Mouse (Mus musculus): Measurements from ENCODE around the gene AU040320.

AU040320 gene

DNA sequence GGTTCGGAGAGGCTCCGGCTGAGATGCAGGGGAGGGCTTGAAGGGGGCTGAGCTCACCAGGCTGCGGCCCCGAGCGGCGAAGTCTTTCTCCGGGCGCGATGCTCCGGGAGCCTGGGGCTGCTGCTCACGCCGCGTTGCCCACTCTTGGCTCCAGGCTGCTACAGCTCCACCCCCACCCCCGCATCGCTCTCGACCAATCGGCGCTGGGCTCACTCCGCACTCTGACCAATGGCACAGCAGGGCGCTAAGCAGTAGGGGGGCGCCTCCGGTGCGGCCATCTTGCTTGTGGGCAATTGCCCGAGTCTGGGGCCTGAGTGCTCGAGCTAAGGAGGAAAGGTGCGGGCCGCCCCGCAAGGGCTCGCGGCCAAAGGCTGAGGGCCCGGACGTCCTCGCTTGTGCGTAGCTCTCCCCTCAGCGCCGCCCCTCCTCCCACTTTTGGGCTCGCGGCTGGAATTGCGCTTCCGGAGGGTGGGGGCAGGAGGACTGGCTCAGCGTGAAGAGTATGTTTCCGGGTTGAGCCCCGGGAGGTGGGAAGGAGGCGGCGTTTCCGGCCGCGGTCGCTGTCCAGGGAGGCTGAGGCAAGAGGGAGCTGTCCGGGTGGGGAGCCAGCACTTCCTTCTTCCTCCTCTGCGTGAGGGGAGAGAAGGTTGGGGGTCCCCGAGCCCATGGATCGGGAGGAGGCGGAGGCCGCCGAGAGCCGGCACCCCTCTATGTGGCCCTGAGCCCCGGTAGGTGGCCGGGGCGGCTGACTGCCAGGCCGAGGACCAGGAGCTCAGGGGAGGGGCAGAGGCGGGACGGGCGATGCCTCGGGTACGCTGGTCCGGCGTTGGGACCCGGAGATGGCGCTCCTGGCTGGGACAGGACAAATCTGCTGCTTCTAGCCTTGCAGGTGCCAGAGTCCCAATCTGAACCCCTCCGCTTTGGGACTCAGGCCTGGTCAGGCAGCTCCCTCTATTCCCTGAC, at the start of gene AU040320, which contains the start of gene Ncdn:
TSS of gene AU040320 (plus strand) at position 277 of the 963 bp plus-strand sequence.
TSS of gene Ncdn (minus strand) at position 171 of the 963 bp plus-strand sequence.
- peak; percentile 94 to 97 for DNase-seq (ENCODE audit: low spot score in 2 of 2)

- no peak for DNase-seq (ENCODE audit: low spot score in 2 of 2)
Observed at GRCm38 (mm10) chr4:126706630-126707438, 46.5 kb upstream of the AU040320 start.

GRCm38 (mm10) chr4:126707439-126707826, 45.9 kb upstream of the AU040320 start:
- no peak for DNase-seq (ENCODE audit: low spot score in 2 of 2)

DNA sequence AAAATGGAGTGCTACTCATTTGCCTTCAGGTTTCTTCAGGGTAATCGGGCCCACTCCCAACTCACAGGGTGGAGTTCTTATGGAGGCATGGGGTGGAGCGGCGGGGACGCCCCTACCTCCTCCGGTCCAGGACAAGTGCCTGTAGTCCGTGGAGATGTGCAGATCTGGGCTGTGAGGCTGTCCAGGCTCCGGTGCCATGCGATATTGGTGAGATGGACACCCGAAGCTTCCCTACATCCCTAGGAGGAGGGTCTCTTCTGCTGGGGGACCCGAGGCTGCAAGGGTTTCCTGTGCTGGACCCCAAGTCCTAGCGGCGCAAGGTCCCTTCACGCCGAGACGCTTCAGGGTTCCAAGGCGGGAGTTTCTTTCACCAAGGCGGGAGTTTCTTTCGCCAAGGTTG, 21.2 kb upstream of the AU040320 start:
- DNase-seq (ENCODE audit: low spot score in 2 of 2), result no peak

GRCm38 (mm10) chr4:126732531-126733380, 20.6 kb upstream of the AU040320 start:
- no peak for DNase-seq (ENCODE audit: low spot score in 2 of 2)

DNA sequence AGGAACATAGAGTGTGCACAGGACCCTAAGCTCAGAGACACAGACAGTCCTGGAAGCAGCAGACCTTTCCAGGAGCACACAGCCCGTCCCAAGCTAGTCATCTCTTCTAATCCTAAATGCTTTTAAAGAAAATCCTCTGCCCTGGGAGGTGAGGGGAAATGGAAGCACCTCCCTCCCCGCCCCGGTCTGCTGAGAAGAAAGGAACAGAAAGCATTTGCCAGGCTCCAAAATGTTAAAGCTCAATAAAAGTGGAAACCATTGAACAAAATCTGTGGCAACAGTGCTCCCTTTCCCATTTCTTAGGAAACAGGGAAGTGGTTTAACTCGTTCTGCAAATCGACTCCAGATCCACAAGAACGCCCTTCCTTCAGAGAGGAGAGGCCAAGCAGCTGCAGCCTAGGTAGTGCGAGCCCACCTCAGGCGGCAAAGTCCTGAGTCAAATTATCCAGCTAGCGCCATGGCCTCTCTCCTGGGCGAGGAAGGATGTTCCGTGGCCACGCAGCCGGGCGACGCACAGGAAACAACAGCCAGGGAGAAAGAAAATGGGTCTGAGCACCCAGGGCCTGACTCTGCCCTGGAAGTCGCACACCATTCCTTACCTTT, 19.2 kb upstream of the AU040320 start:
- DNase-seq (ENCODE audit: low spot score in 2 of 2), result no peak

- no peak for DNase-seq (ENCODE audit: low spot score in 2 of 2)
Observed at GRCm38 (mm10) chr4:126734700-126735381, 18.5 kb upstream of the AU040320 start.

DNA sequence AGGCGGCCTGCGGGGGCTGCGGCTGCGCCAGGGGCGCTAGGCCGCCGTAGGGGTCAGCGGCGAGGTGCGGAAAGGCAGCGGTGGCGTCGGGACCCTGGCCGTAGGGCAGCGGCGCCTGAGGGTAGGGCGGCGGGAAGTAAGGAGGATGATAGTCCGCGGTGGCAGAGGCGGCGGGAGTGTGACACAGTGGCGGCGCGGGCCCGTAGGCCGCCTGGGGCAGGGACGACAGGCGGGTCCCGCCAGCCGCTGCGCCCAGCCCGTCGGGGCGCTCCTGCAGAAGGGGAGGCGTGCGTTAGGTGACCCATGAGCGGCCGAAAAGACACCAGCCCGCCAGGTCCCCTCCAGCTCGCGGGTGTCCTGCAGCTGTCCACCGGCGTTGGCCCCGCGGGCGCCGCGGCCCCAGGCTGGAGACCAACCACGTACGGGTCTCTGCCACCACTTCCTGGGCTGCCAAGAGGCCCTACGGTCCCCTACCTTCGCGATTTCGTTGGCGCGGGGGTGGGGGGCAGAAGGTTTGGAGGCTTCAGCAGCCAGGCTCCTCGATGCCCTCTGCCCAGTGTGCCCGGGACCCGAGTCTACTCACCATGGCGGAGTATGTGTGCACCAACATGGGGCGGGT, 17.9 kb upstream of the AU040320 start:
- DNase-seq (ENCODE audit: low spot score in 2 of 2), result no peak

GRCm38 (mm10) chr4:126736001-126736414, 17.3 kb upstream of the AU040320 start, which contains the start of gene Tfap2e:
Gene Tfap2e (minus strand): TSS chr4:126736240.
- no peak for DNase-seq (ENCODE audit: low spot score in 2 of 2)

DNA sequence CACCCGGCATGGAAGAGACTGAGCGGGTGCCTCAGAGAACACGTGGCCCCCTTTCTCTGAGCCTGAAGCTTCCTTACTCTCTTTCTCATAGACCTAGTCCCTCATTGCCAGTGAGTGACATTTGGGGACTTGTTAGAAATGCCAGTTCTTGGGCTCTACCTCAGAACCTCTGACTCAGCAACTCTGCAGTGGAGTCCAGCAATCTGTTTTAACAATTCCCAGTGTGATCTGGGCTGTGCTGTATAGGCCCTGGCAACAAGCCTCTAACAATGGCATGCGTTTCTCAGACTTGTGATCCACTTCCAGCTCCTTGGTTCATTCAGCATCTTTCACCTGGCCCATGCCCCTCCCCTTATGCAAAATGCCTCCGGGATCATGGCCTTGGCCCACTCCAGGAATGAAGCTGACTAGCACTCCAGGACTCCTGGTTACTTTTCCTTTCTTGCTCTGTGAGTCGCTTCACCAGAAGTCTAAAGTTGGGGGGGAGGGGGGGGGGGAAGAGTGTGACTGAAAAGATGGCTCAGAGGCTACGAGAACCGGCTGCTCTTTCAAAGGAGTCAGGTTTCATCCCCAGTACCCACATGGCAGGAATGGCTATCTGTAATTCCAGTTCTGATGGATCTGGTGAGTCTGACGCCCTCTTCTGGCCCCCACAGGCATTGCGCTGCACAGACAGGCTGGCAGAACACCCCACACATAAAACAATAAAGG, 13.2 kb upstream of the AU040320 start:
- DNase-seq (ENCODE audit: low spot score in 2 of 2), result no peak

GRCm38 (mm10) chr4:126741448-126741847, 11.9 kb upstream of the AU040320 start:
- DNase-seq (ENCODE audit: low spot score in 2 of 2), result peak in 1 of 2 experiments; percentile 90

DNA sequence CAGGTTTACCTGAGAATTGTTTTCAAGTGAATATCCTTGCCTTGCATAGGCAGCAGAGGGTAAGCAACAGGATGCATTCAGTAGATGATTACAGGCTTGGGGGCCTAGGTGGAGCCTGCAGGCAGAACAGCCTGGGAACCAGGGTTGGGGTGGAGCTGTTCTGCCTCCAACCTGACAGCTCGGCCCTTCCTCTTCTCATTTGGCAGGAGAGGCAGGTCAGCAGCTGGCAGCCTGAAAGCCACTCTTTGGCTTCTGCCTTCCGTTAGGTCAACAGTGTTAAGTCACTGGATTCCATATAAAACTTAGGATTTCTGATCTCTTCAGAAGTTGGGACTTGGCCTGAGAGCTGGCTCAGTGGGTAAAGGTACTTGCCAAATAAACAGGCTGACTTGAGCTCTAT, 10.4 kb upstream of the AU040320 start:
- no peak for DNase-seq (ENCODE audit: low spot score in 2 of 2)

DNA sequence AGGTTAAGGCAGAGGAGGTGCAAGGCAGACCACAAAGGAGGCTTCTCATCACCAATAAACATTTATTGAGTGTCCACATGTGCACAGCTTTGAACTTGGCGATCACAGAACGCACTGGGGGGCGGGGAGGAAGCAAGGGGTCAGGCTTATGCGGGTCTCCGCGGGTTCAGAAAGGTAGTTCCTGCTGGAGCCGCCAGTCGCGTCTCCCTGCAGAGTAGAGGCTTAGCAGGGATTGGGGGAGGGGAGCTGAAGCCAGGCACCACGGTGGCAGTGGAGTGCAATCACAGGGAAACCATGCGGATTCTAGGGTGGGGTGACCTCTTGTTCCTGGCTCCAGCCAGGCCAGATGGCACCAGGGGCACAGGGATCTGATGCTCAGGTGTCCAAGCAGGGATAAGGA, 9.6 kb upstream of the AU040320 start:
- DNase-seq (ENCODE audit: low spot score in 2 of 2), result no peak

DNA sequence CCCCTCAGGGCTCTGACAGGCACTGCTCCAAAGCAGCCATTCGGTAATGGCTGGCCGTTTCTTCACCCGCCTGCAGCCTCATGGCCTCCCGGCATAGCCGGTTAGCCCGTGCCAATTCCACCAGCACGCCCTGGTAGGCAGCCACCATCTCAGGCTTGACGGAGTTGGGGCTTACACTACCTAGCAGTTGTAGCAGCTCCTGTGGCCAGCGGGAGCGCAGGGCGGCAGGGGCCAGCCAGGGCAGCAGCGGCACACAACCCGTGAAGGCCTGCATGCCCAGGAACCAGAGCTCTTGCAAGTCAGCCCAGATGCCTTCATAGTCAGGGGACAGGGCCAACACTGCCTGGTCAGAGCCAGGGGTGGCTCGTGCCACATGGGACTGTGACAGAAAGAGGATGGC, 8.5 kb upstream of the AU040320 start:
- DNase-seq (ENCODE audit: low spot score in 2 of 2), result no peak

DNA sequence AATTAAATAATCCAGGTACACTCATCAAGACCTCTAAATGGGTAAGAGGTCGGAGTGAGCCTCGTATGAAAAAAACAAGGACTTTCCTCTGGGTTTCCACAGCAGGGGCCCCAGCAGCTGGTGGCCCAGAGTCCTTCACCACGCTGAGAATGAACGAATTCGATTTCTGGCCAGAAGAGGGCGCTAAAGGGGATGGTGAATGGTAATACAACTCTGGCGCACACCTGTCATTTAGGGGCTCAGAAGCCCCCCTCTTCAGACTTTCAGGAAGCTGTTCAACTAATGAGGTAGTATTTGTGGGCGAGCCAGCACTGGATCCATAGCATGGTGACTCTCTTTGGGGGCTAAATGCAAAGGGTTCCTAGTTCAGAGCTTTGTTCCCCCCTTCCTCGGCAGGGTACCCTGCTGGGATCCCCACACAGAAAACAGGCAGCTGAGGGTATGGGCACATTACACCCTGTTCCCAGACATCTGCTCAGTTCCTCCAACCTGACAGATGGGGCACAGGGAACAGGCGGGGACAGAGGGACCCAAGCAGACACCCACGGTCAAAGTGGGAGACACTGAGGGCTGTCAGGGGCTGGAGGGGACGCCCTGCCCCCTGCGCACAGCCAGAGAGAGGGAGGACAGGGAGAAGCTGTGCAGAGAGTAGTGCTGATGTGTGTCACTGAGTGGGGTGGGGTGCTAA, 7.7 kb upstream of the AU040320 start:
- peak in 1 of 2 experiments; percentile 57 for DNase-seq (ENCODE audit: low spot score in 2 of 2)

- DNase-seq (ENCODE audit: low spot score in 2 of 2), result no peak
Observed at GRCm38 (mm10) chr4:126746194-126746840, 7.0 kb upstream of the AU040320 start.

DNA sequence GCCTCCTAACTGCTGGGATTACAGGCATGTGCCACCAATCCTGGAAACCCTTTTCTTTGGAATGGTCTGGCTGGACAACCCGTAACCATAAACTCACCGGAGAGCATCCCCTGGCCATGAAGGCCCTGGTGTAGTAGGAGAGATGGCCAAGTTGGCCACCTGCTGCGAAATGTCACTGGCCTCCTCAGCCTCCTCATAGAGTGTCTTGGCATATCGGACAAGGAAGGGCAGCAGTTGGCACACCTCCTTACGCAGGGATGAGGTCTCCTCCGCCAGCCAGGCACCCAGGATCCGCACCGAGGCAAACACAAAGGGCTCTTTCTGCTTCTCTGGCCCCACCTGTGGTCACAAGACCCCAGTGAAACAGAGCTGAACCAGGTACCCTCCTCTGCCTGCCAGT, 5.0 kb upstream of the AU040320 start:
- no peak for DNase-seq (ENCODE audit: low spot score in 2 of 2)

- peak in 1 of 2 experiments; percentile 60 for DNase-seq (ENCODE audit: low spot score in 2 of 2)
Observed at GRCm38 (mm10) chr4:126749553-126749952, 3.8 kb upstream of the AU040320 start.
